Mouse (Mus musculus) kidney, postnatal 4 days (tissue): ENCODE data around the gene Zmiz1.

Experiments used
- DNase-seq, 2 experiments: peaks; one replicate each; pipeline ENCODE4 v3.0.0; 2021; ENCODE audit warnings: mixed read lengths in 2 of 2

Zmiz1 gene

GRCm38 (mm10) chr14:25708451-25708850 lies 249.5 kb downstream of the Zmiz1 start:
- DNase-seq, result peak; percentile 67 to 80

GRCm38 (mm10) chr14:25708917-25709316 lies 249.9 kb downstream of the Zmiz1 start:
- DNase-seq, result peak; percentile 40 to 55

GRCm38 (mm10) chr14:25710073-25710472 lies 251.1 kb downstream of the Zmiz1 start:
- peak; percentile 71 to 78 for DNase-seq

- no peak for DNase-seq
Observed at GRCm38 (mm10) chr14:25710681-25711080, 251.7 kb downstream of the Zmiz1 start.

GRCm38 (mm10) chr14:25711177-25711576 lies 252.2 kb downstream of the Zmiz1 start:
- peak; percentile 51 to 59 for DNase-seq

DNA sequence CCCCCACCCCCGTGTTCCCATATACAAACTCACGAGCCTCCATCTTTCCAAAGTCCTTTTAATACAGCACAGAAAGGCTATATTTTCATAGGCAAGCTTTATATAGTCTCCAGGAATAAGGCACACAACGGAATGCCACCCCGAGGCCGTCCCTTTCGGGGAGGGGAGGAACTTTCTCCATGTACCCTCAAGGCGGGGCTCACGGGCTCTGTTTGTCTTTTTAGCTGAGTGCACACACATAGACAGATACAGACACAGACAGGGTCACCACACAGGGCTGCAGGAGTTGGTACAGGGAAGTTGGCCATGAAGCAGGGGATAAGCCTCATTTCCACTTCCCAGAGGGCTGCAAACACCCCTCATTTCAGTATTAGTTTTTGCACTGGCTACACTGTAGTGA lies 252.6 kb downstream of the Zmiz1 start:
- peak; percentile 46 to 56 for DNase-seq

GRCm38 (mm10) chr14:25713443-25713842 lies 254.5 kb downstream of the Zmiz1 start:
- DNase-seq, result peak; percentile 51 to 63
